Mouse (Mus musculus) mature B cell (primary cell): Measurements from ENCODE around the gene Mief1.

ENCODE experiments used
- in situ Hi-C: fragments of 300-500 bp; cut with MboI; formaldehyde crosslinking; loops from 2 replicates; pipeline ENCODE4 v1.14.3; 2019

Gene Mief1

GRCm38 (mm10) chr15:80228071-80228800 lies 5.6 kb upstream of the Mief1 start:
- in situ Hi-C loops, result no loop called here

GRCm38 (mm10) chr15:80232331-80232730 lies 1.5 kb upstream of the Mief1 start:
- in situ Hi-C loops, result no loop called here

GRCm38 (mm10) chr15:80233053-80233452 lies 765 bp upstream of the Mief1 start:
- in situ Hi-C loops, result no loop called here

- in situ Hi-C loops, result no loop called here
Observed at GRCm38 (mm10) chr15:80235535-80235934, 1.7 kb downstream of the Mief1 start, which contains the start of gene AC140267.1. Gene AC140267.1 (plus strand): TSS chr15:80235835.

GRCm38 (mm10) chr15:80248135-80248534 lies 14.3 kb downstream of the Mief1 start:
- in situ Hi-C loops, result no loop called here

- in situ Hi-C loops, result no loop called here
Observed at GRCm38 (mm10) chr15:80248596-80248995, 14.8 kb downstream of the Mief1 start.

- in situ Hi-C loops, result no loop called here
Observed at GRCm38 (mm10) chr15:80249672-80250071, 15.9 kb downstream of the Mief1 start.

- in situ Hi-C loops, result no loop called here
Observed at GRCm38 (mm10) chr15:80250586-80250985, 16.8 kb downstream of the Mief1 start.

GRCm38 (mm10) chr15:80253530-80253929 lies 19.7 kb downstream of the Mief1 start:
- in situ Hi-C loops, result no loop called here

- in situ Hi-C loops, result no loop called here
Observed at GRCm38 (mm10) chr15:80254207-80254606, 20.4 kb downstream of the Mief1 start.

- in situ Hi-C loops, result no loop called here
Observed at GRCm38 (mm10) chr15:80254847-80255645, 21.2 kb downstream of the Mief1 start, which contains the start of gene Atf4. Gene Atf4 (plus strand): TSS chr15:80255184.

- in situ Hi-C loops, result no loop called here
Observed at GRCm38 (mm10) chr15:80255646-80256121, 21.9 kb downstream of the Mief1 start.

GRCm38 (mm10) chr15:80256242-80256641 lies 22.4 kb downstream of the Mief1 start:
- in situ Hi-C loops, result no loop called here

GRCm38 (mm10) chr15:80256656-80257601 lies 23.1 kb downstream of the Mief1 start:
- in situ Hi-C loops, result no loop called here

GRCm38 (mm10) chr15:80257602-80258239 lies 23.9 kb downstream of the Mief1 start:
- in situ Hi-C loops, result no loop called here

- in situ Hi-C loops, result no loop called here
Observed at GRCm38 (mm10) chr15:80258240-80259170, 24.7 kb downstream of the Mief1 start.

GRCm38 (mm10) chr15:80259406-80260045 lies 25.7 kb downstream of the Mief1 start:
- in situ Hi-C loops, result no loop called here

GRCm38 (mm10) chr15:80260677-80261076 lies 26.9 kb downstream of the Mief1 start:
- in situ Hi-C loops, result no loop called here

- in situ Hi-C loops, result no loop called here
Observed at GRCm38 (mm10) chr15:80261100-80261499, 27.3 kb downstream of the Mief1 start.
